Mouse (Mus musculus): ENCODE data around the gene Ccdc173. TPM values are rescaled to one million over a fixed set of nuclear protein-coding genes. Genes with fewer than 3 reads are reported as not detected.

The Ccdc173 gene
- 1 to 10 TPM; 1.9 to 4.2 TPM for total RNA-seq (2023)

GRCm38 (mm10) chr2:69789429-69790069 is at the start of gene Ccdc173, which contains the start of gene Phospho2:
Ccdc173 (minus strand) TSS chr2:69789575.
Phospho2 (plus strand) TSS chr2:69789623.

DNA sequence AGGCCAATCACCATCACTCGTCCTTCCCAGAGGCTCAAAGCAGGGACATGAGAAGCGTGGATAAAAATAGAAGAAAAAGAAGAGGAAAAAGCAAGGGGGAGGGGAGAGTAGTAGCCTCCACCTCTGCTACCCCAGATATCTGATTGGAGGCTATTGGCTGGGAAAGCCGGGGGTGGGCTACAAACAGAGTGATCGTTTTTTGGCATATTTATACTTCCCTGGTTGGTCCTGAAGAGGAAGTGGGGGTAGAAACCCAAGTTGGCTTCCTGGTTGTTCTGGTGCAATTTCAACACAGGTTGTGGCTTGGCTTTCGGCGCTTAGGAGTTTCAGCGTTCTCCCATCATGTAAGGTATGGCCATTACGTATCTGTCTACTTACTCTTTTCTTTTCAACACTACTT is 32.3 kb upstream of the Ccdc173 start, which contains the start of gene Klhl23:
Gene Klhl23, plus strand, starts transcription at position 234 of the 400 bp plus-strand sequence.

DNA sequence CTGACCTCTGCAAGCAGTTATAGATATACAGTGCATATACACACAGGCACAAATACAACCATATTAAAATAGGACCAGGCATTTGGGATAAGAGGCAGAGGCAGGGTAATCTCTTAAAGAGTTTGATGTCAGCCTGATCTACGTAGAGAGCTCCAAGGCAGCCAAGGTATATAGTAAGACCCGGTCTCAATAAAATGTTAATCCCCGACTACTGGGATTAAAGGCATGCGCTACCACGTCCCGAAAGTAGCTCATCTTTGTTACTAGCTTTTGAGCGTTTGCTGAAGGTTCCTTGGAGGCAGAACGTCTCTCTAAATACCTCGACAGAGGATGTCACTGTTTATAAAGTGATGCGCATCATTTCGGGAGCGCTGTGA is 67.1 kb downstream of the Ccdc173 start, which contains the start of gene Ppig:
Gene Ppig, plus strand, starts transcription at position 273 of the 377 bp plus-strand sequence.

DNA sequence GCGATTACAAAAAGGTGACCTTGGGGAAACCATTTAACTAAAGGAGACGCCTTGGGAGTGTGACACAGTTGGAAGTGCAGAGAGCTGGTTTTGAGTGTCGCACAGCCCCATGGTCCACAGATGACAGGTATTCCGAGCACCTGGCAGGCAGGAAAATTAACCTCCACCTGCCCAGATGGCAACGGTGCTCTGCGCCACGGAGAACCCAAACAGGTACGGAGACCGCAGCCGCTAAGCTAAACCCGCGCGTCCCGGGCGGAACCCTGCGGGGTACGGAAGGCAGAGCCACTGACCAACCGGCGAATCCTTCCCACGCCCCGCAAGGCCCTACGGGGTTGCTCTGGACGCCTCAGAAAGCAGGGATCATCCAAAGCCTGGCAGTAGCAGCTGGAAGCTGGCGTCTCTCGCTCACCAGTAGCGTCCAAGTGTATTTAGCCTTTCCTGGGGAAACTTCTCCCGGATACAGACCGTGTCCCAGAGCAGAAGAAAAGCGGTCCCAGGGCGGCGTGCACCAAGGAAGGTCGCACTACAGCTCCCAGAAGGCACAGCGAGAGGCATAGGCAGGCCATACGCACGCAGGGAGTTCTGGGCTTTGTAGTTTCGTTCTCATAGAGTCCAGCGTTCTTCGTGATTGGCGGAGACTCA is 76.3 kb downstream of the Ccdc173 start, which contains the start of gene Fastkd1:
Gene Fastkd1, minus strand, starts transcription at position 536 of the 645 bp plus-strand sequence.

Other genes with a start within 250 kb of the Ccdc173 start
- not detected for gene Lrp2, start 203.5 kb downstream of the Ccdc173 start, total RNA-seq (2023)
- gene Bbs5, start 142.4 kb downstream of the Ccdc173 start, total RNA-seq (2023): 1 to 10 TPM in 1 of 2 experiments, under 1 TPM in 1; 0.58 to 1.2 TPM
- 1 to 10 TPM in 1 of 2 experiments, under 1 TPM in 1; 0.29 to 3.7 TPM for gene Klhl41, start 119.5 kb downstream of the Ccdc173 start, total RNA-seq (2023)
- gene Fastkd1, start 76.1 kb downstream of the Ccdc173 start, total RNA-seq (2023): 10 to 100 TPM; 23.7 to 35.2 TPM
- 100 to 1,000 TPM in 1 of 2 experiments, 10 to 100 TPM in 1; 99.2 to 105 TPM for gene Ppig, start 67.0 kb downstream of the Ccdc173 start, total RNA-seq (2023)
- gene Phospho2, start within 50 bp of the Ccdc173 start, total RNA-seq (2023): 10 to 100 TPM; 37.7 to 47.8 TPM
- gene Klhl23, start 32.4 kb upstream of the Ccdc173 start, total RNA-seq (2023): under 1 TPM in 1 of 2 experiments, not detected in 1; 0.21 TPM
- gene Ssb, start 72.0 kb upstream of the Ccdc173 start, total RNA-seq (2023): 100 to 1,000 TPM; 180 to 187 TPM
- 10 to 100 TPM; 24.7 to 27.7 TPM for gene Mettl5, start 96.0 kb upstream of the Ccdc173 start, total RNA-seq (2023)
- gene Ubr3, start 107.7 kb upstream of the Ccdc173 start, total RNA-seq (2023): 10 to 100 TPM; 86.2 to 91.3 TPM
- 1 to 10 TPM in 1 of 2 experiments, under 1 TPM in 1; 0.90 to 1.1 TPM for gene Myo3b, start 249.6 kb upstream of the Ccdc173 start, total RNA-seq (2023)

Measured in B cell, adult 67 days (primary cell).